Mouse (Mus musculus) bone marrow macrophage, adult 2 months (primary cell): Measurements from ENCODE around the gene Rita1. TPM values are rescaled to one million over a fixed set of nuclear protein-coding genes. Genes with fewer than 3 reads are reported as not detected.

Source experiments
- H3K27ac ChIP-seq: 2 replicates; pipeline ENCODE4 v1.5.1; 2012; ENCODE audit warnings: low read depth, low read length; ENCODE audit not compliant: insufficient read depth
- H3K4me1 ChIP-seq: 2 replicates; pipeline ENCODE4 v1.6.1; 2012; ENCODE audit warnings: low read length; ENCODE audit not compliant: control insufficient read depth, insufficient read depth
- H3K4me3 ChIP-seq: 2 replicates; pipeline ENCODE4 v1.5.1; 2012; ENCODE audit warnings: mild to moderate bottlenecking, low read length, moderate library complexity; ENCODE audit not compliant: insufficient read depth
- CTCF ChIP-seq: IDR thresholded peaks from 2 replicates; pipeline ENCODE4 v1.5.1; 2012; ENCODE audit warnings: low read depth, mild to moderate bottlenecking, low read length, moderate library complexity
- POLR2A ChIP-seq: IDR thresholded peaks from 2 replicates; pipeline ENCODE4 v1.6.1; 2012; ENCODE audit warnings: mild to moderate bottlenecking, low read depth, low read length, borderline replicate concordance
- polyA plus RNA-seq: library from polyadenylated mRNA; stranded (reverse); fragments of >200 nt; gene quantifications from 2 replicates; pipeline ENCODE4 v1.2.4, GENCODE M21; 2012; ENCODE audit not compliant: missing spikeins, insufficient read depth, insufficient read length

The Rita1 gene
- polyA plus RNA-seq, 1 experiment = 3.8 TPM

DNA sequence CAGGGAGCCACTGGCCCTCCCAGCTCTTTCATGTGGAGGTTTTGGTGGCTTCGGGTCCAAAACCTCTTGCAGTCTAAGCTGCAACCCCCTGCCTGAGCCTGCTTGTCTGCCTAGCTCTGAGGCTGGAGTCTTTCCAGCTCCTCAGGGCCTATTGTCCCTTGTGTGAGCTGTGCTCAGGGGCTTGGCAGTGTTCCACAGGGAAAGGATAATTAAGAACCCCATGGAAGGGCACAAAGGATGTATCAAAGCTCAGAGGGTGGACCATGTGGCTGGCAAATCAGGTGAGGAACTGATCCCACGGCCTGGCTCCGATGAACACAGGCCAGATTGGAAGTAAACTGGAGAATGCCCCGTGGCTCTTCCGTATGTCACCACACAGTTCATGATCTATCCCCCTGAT lies 46.3 kb downstream of the Rita1 start:
- Histone ChIP-seq H3K4me3 (no peak overlapping the region), H3K4me1 (peaks cover 64% of the 10 kb centered on the region), H3K27ac (no peak overlapping the region)
- no peak for TF ChIP-seq POLR2A
- no peak for TF ChIP-seq CTCF

DNA sequence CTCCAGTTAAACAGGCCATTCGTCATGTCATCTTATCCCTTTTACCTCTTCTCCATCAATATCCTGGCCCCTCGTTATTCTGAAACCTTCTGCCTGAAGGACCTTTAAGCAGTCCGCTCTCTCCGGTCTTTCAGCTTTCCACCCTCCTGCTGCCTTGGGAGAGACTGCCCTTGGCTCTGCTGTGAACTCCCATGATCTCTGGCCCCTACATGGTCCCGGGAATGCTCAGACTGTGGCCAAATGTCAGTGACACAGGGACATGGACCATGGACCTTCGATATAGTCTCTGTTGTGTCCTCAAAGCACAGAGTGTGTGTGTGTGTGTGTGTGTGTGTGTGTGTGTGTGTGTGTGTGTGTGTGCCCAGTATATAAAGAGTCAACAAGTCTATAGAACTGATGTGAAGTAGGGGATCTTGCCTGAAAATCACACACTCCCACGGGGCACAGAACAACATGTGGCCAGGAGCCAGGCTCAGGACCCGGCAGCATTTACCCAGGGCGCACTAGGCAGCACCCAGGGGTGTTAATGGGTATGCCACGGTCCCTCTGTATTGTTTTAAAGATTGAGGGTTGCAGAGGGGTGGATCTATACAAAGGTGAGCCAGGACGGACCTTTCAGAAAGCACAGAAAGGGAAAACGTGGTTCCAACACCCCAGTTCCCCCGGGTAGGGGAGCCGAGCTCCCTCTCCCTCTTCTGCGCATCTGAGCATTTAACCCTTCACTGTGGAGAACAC lies 47.1 kb downstream of the Rita1 start:
- peaks cover 56% of the 10 kb centered on the region for H3K4me1 ChIP-seq
- TF ChIP-seq POLR2A (no peak), CTCF (no peak)
- H3K27ac ChIP-seq = no peak overlapping the region
- H3K4me3 ChIP-seq = no peak overlapping the region

DNA sequence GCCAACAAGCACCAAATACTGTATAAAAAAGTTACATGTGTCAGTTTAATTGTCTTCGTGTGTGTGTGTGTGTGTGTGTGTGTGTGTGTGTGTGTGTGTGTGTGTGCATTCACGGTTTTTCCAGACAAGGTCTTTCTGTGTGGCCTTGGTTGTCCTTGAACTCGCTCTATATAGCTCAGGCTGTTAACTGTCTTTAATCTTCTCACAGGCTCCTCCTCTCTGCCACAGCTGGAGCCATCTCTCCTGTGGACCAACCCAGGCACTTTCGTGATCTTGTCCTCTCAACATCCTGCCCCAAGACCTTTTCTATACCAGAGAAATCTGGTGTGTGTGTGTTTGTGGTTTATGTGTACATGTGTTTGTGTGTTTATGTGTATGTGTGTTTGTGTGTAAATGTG lies 48.5 kb downstream of the Rita1 start:
- Histone ChIP-seq H3K4me3 (no peak overlapping the region), H3K4me1 (peaks cover 45% of the 10 kb centered on the region), H3K27ac (peak overlapping the region; percentile 11; the same call in 1 of the 2 replicates)
- TF ChIP-seq POLR2A (no peak), CTCF (no peak)

DNA sequence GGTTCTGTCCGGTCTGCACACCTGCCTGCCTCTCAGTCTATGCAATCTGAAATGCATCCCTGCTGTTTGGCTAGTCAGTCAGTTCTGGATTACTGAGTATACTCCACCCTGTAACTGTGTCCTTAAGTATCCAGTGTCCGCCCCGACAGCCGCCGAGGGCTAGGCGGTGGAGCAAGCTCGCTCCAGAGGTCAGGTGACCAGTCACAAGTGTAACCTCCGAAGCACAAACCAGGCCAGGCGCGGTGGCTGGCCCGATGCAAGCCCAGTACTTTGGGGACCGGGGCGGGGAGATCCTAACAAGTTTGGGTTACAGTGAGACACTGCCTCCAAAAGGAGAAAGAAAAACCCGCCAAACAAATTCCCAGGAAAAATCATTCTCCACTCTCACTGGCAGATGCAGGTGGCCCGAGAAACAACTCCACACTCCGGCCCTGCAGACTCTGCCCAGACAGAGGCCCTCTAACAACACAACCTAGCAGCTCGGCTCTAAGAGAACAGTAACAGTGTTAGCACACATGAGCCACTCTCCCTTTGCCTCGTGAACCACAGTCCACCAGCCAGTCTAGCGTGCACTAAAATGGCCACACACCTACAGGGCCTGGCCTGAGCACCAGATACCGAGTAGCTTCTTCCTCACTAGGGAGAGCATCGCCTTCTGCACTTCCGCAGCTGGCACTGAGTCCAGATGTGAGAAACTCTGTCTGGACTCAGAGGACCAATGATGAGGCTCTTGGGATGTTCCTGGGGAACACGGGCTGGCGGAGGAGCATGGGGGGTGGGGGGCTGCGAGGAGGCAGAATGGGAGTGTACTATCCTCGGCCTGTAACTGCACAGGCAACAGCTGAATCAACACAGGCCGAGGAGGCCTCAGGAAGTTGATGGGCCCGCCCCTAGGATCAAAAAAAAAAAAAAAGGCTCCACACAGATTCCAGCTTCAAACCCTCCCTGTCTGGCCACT lies 49.2 kb downstream of the Rita1 start:
- Histone ChIP-seq H3K4me3 (no peak overlapping the region), H3K27ac (peak overlapping the region; percentile 54), H3K4me1 (peaks cover 44% of the 10 kb centered on the region)
- TF ChIP-seq CTCF = no peak
- TF ChIP-seq POLR2A = no peak

DNA sequence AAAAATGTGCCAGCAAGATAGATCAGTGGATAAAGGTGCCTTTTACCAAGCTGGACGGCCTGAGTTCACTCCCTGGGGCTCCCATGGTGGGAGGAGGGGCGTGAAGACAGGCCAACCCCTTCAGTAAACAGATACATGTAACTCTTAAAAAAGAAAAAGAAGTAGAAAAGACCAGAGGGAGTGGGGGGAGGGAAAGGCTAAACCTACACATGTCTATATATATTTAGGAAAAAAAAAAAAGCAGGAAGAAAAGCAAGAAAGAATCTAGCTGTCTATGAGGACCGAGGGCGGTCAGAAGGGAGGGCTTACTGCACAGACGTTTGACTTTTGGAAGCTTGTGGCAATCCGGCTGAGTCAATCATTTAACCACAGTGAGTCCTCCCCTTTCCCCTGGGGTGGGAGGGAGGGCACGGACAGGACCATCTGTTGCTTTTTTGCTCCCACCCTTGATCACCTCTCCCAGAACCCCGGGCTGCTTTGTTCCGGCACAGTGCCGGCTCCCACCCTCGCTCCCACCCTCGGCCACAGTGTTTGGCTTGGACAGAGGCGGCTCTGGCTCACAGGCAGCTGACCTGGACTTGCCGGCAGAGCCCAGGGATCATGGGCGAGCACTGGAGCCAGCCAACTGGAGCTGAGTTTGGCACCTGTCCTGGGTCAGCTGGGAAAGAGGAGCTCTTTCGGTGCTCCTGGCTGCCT lies 51.6 kb downstream of the Rita1 start:
- Histone ChIP-seq H3K27ac (peak overlapping the region; percentile 98), H3K4me1 (peaks cover 37% of the 10 kb centered on the region), H3K4me3 (peak overlapping the region; percentile 91)
- TF ChIP-seq POLR2A (no peak), CTCF (no peak)

DNA sequence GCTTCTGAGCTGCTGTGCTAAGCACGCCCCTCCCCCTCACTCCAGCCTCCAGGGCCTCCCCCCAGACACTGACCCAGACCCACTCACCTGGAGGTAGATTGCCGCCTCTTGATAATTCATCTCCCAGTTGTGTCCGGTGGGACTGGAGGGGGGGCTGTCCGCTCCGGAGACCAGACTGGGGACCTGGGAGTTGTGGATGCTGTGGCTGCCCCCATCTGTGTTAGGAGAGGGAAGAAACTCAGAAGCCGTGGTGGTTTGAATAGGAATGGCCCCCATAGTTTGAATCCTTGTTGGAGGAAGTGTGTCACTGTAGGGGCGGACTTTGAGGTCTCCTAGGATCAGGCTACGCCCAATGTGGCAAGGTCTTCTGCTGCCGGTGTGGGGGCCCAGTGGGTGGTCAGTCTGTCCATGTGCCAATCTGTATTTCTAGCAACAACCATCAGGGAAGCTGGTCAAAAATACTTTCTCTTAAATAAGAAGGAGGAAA lies 52.2 kb downstream of the Rita1 start:
- H3K4me3 ChIP-seq = peak overlapping the region; percentile 91
- peak overlapping the region; percentile 98 for H3K27ac ChIP-seq
- TF ChIP-seq CTCF (no peak), POLR2A (no peak)
- H3K4me1 ChIP-seq = peaks cover 35% of the 10 kb centered on the region

DNA sequence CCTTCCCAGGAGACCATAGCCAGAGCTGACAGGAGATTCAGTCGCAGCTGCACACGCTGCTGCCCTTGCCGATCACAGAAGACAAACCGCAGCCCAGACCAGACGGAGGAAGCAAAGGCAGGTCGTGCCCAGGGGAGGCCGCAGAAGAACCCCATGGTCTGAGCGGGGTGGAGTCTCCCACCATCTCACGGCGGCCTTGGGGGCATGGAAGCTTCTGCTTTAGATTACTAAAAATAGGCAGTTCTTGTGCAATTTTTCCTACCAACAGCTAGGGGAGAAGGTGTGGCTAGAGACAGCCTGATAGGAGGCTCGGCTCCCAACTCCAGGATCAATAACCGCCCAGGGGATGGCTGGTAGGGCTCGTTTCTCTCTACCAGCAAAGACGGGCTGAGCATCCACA lies 53.6 kb downstream of the Rita1 start:
- H3K4me3 ChIP-seq = peak overlapping the region; percentile 91
- H3K27ac ChIP-seq = peak overlapping the region; percentile 98
- TF ChIP-seq CTCF = no peak
- no peak for TF ChIP-seq POLR2A
- peaks cover 30% of the 10 kb centered on the region for H3K4me1 ChIP-seq

DNA sequence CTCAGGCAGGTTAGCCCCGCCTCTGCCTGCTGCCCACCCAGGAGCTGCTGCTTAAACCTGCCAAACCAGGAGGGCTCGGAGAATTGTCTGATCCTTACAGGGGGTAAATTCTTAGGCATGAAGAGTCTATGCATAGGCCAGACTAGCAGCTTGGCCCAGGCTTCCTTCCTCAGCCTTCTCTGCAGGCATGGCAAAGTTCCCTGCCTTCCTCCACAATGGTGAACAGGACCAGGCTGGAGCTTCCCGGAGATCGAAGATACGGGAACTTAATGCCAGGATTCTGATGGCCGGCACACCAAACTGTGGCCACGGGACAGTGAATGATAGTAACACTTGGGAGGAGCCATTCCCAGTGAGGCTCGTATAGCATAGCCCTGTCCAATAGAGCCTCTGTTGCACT lies 54.3 kb downstream of the Rita1 start:
- H3K27ac ChIP-seq = peak overlapping the region; percentile 98
- H3K4me1 ChIP-seq = peaks cover 23% of the 10 kb centered on the region
- H3K4me3 ChIP-seq = peak overlapping the region; percentile 91
- TF ChIP-seq POLR2A = no peak
- no peak for TF ChIP-seq CTCF

DNA sequence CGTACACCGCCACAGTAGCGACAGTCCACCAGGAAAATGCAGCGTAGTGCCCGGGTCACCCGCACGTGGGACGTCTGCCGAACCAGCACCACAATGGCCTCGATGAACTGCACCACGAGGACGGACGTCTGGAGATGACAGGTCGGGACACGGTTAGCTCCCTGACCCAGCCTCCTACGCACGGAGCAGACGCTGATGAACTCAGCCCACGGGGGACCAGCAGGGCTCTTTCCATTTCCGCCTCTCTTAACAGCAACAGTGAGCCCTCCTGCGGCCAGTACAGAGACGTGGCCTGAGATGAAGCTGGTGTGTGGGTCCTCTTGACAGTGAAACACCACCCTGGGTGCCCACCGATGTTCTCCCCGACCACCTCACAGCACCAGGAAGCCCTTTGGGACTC lies 56.5 kb downstream of the Rita1 start:
- Histone ChIP-seq H3K4me3 (no peak overlapping the region), H3K4me1 (peaks cover 10% of the 10 kb centered on the region), H3K27ac (no peak overlapping the region)
- no peak for TF ChIP-seq CTCF
- no peak for TF ChIP-seq POLR2A
